Mouse (Mus musculus): ENCODE results near the gene Lrp4.

Lrp4 gene

DNA sequence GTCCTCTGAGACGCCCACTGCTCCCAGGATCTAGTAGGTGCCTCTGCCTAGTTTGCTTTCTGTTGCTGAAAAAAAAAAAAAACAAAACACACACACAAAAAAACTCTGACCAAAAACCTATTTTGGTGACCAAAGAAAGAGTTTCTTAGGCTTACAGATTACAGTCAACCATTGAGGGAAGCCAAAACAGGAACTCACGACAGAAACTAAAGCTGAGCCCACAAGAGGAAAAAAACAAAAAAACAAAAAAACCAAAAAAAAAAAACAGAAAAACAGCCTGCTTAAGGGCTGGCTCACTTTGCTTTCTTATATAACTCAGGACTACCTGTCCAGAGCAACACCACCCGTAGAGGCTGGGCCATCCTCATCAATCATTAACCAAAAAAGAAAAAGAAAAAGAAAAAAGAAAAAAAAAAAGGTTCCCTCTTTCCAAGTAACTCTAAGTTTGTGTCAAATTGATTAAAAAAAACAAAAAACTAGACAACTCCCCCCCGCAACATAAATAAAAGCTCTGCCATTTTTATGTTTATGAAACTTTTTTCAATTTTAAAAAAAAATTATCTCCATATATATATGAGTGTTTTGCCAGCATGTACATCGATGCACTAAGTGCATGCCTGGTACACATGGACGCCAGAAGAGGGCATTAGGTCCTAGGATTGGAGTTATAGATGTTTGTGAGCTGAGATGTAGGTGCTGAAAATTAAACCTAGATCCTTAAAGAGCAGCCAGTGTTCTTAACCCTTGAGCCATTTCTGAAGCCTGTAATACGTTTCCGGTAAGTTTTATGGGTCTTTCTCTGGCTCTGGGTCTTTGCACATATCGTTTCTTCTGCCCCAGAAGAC lies 3.9 kb upstream of the Lrp4 start:
- no peak for DNase-seq (ENCODE audit: low spot score)

- DNase-seq (ENCODE audit: low spot score), result no peak
Measured at GRCm38 (mm10) chr2:91454434-91454833, 2.9 kb upstream of the Lrp4 start.

- peak; percentile 54 for DNase-seq (ENCODE audit: low spot score)
Measured at GRCm38 (mm10) chr2:91455826-91456225, 1.5 kb upstream of the Lrp4 start.

DNA sequence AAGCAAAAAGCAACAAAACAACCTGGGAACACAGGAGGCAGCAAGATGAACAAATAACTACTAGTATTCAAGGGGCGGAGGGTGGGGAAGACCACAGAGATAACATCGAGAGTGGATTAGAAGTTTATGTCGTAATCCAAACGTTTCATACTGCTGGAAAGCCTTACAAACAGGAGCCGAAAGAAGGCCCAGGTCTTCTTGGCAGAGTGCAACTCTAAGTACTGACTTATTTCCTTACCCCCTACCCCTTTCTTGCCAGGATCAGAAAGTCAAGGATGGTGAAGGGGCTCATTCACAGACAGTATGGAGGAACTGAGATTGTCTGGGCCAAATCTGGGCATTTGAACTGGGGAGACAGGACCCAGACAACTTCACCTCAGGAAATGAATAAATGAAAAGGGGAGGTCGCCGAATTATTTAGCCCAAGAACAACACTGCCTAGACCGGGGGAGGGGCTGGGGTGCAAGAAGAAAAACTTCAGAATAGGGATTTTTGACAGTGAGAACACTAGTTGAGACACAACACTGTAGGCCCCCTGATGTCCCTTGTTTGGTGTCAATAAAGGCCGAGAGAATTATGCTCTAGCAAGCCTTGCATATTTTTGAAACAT lies 715 bp upstream of the Lrp4 start:
- DNase-seq (ENCODE audit: low spot score), result no peak

- no peak for DNase-seq (ENCODE audit: low spot score)
Measured at GRCm38 (mm10) chr2:91457656-91458251, 443 bp downstream of the Lrp4 start.

DNA sequence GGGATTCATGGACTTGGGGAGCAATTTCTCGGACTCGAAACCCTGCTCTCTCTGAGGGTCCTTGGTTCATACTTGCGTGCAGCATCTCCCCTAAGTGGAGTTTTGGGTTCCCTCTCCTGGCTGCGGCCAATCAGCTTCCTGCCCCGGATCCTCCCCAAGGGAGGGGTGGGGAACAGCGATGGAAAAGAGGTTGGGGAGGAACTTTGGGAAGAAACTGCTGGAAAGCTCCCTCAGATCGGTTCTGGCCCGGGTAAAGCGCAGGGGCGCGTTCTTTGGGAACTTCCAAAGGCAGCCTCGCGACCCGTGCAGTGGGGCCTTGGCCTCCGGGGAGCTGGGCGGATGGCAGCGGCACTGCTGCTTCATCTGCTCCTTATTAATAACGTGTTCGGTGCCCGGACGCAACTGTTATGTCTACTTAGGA lies 951 bp downstream of the Lrp4 start:
- peak; percentile 51 for DNase-seq (ENCODE audit: low spot score)

DNA sequence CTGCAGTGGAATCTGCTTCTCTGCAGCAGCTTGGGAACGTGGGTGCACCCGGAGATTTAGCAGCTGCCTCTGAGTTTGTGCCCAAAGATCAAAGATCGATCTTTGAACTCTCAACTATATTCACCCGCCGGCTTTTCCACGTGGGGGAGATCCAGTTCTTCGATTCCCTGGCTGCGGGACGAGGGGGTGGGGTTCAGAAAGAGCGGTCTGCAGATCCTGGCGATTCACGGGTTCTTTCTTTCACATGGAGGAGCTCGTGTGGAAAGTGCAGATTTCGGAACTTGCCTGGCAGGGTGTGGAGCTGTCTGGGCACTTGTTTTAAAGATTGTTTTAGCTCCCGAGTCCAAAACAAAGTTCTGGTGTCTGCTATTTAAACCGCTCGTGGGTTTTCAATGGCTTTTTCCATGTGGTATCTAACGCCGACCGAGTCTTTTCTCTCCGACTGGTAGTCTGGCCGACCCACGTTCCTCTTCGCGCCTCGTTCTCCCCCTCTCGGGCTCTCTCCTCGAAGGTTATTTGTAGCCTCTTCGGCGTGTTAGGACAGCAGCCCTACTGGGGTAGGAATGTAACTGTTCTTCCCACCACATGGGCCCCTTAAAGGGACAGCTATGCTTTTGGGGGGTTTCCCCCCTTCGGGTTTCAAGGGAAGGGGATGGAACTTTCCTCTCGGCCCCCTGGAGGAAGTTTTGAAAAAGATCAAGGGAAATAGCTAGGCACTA lies 1.5 kb downstream of the Lrp4 start:
- DNase-seq (ENCODE audit: low spot score), result peak; percentile 63

DNA sequence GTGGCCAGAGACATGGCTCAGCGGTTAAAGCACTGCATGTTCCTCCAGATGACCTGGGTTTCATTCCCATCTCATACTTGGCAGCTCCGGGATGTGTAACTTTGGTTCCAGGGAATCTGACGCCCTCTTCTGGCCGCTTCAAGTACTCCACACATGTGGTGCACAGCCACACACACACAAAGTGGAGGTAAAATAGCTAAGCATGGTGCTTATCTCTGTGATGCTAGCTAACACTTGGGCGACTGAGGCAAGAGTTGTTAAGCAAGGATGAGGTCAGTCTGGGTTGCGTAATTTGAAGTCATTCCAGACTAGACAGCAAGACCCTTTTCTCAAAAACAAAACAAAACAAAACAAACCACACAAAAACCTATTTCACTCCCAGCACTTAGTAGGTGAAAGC lies 2.8 kb downstream of the Lrp4 start:
- DNase-seq (ENCODE audit: low spot score), result no peak

GRCm38 (mm10) chr2:91460771-91461170 lies 3.5 kb downstream of the Lrp4 start:
- no peak for DNase-seq (ENCODE audit: low spot score)

GRCm38 (mm10) chr2:91461341-91461740 lies 4.0 kb downstream of the Lrp4 start:
- DNase-seq (ENCODE audit: low spot score), result no peak

DNA sequence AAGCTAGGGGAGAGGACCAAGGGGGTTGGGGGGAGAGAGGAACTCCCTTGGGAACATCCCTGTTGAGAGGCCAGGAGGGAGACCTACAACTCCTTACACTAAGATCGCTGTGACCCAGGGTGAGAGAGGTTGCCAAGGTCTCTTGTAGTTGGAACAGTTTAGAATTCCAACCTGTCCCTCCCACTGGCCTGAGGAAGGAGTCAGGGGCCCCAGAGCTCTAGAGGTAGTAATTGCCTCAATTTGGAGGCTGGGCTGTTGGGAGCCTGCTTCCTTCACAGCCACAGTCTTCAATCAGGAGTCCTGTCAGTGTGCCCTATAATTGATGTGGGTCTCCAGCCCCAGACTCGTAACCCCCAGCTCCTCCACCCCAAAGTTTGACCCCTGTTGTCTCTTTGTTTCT lies 4.9 kb downstream of the Lrp4 start:
- no peak for DNase-seq (ENCODE audit: low spot score)

DNA sequence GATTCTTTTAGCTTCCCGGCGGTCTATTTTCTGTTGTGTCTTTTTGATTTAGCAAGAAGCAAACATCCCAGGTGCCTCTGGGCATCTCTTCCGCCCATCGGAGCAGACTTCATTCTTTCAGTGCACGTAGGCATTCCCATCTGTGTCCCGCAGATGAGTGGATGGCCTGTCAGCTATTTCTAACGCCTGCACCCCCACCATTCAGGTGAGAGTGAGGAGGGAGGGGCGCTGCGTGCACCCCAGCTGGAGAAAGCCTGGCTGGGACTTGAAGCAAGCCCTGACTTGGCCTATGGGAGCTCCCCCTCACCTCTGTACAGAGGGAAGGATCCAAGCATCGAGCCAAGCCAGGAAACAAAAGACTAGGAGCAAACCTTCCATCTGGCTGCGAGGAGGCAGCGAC lies 5.4 kb downstream of the Lrp4 start:
- no peak for DNase-seq (ENCODE audit: low spot score)

GRCm38 (mm10) chr2:91465934-91466333 lies 8.6 kb downstream of the Lrp4 start:
- DNase-seq (ENCODE audit: low spot score), result peak; percentile 40

- DNase-seq (ENCODE audit: low spot score), result no peak
Measured at GRCm38 (mm10) chr2:91467613-91468012, 10.3 kb downstream of the Lrp4 start.

- no peak for DNase-seq (ENCODE audit: low spot score)
Measured at GRCm38 (mm10) chr2:91470055-91470647, 12.8 kb downstream of the Lrp4 start.

DNA sequence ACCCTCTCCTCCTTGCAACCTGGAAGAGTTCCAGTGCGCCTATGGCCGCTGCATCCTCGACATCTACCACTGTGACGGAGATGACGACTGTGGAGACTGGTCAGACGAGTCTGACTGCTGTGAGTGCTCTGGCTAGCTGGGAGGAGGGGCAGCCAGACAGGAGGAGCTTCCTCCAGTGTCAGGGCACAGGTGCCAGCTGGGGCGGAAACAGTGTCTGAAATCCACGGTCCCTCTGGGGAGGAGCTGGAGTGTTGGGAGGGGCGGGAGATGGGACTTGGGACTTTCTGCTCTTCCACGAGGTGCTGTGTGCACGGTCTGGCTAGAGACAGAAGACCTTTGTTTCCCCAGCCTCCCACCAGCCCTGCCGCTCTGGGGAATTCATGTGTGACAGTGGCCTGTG lies 17.0 kb downstream of the Lrp4 start:
- DNase-seq (ENCODE audit: low spot score), result no peak

GRCm38 (mm10) chr2:91475791-91476190 lies 18.5 kb downstream of the Lrp4 start:
- DNase-seq (ENCODE audit: low spot score), result no peak

DNA sequence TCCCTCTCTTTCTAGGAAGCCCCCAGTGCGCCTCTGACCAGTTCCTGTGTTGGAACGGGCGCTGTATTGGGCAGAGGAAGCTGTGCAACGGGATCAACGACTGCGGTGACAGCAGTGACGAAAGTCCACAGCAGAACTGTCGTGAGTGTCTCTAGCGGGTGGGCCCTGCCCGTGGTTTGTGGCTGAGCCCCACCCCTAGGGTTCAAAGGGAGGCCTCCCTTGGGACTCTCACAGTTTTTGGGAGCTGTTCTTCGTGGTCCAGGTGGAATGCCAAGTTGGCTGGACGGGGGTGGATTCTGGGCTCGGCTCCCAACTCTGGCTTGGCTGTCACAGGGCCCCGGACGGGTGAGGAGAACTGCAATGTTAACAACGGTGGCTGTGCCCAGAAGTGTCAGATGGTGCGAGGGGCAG lies 18.9 kb downstream of the Lrp4 start:
- no peak for DNase-seq (ENCODE audit: low spot score)

DNA sequence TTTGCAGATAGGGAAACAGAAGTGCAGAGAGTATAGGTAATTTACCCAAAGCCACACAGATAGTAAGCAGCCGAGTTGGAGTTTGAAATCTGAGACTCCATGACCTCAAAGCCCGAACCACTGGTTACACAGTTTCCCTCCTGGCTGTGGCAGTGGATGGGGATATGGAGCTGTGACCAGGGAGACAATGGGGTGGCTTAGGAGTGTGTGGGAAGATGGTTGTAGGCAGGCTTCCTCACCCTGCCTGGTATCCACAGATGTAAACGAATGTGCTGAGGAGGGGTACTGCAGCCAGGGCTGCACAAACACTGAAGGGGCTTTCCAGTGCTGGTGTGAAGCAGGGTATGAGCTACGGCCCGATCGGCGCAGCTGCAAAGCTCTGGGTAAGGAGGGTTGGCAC lies 19.5 kb downstream of the Lrp4 start:
- DNase-seq (ENCODE audit: low spot score), result no peak

- DNase-seq (ENCODE audit: low spot score), result no peak
Measured at GRCm38 (mm10) chr2:91480399-91480801, 23.1 kb downstream of the Lrp4 start.

DNA sequence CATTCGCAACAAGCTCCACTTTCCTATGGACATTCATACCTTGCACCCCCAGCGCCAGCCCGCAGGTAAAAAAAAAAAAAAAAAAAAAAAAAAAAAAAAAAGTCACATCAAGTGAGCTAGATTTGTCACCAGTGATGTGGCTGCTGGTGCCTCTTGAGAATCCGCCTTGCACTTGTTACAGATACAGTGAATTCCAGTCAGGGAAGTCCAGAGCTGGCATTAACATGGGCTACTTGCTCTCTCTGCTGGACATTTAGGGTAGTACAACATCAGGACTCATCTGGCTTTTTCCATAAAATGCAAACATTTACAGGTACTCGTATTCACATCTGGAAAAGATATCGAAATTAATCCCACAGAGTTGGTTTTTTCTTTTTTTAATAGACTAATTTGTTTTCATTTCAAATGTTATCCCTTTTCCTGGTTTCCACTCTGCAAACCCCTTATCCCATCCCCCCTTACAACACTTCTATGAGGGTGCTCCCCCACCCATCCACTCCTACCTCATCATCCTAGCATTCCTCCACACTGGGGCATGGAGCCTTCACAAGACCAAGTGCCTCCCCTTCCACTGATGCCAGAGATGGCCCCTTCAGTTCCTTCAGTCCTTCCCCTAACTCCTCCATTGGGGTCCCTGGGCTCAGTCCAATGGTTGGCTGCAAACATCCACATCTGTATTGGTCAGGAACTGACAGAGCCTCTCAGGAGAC lies 23.6 kb downstream of the Lrp4 start:
- peak; percentile 38 for DNase-seq (ENCODE audit: low spot score)

- DNase-seq (ENCODE audit: low spot score), result no peak
Measured at GRCm38 (mm10) chr2:91484698-91485097, 27.4 kb downstream of the Lrp4 start.

All from yolk sac, embryonic 10.5 days (tissue).